Mouse (Mus musculus): Measurements from ENCODE around the gene Layn. TPM values are rescaled to one million over a fixed set of nuclear protein-coding genes. Genes with fewer than 3 reads are reported as not detected.

Gene Layn
- polyA plus RNA-seq, 1 experiment, result 1.8 TPM

GRCm38 (mm10) chr9:51060601-51061000 is 16.3 kb downstream of the Layn start, which contains the start of gene Btg4:
Gene Btg4, plus strand, starts transcription at chr9:51060901.
- TF ChIP-seq POLR2A (IDR thresholded peaks at IDR 0.05; ENCODE audit: low read depth, low read length), result no peak
- TF ChIP-seq CTCF (IDR thresholded peaks at IDR 0.05; ENCODE audit: extremely low read depth, insufficient read depth, insufficient read length, insufficient replicate concordance), result no peak
- no peak within 1 kb of the TSS for H3K4me3 ChIP-seq (ENCODE audit: extremely low read depth, insufficient read depth, insufficient read length)
- no peaks in the 10 kb centered on the region for H3K27me3 ChIP-seq (ENCODE audit: control insufficient read depth, insufficient read depth, low read length)
- no peak for DNase-seq (ENCODE audit: low read depth in 1 of 2, low spot score in 2 of 2)
- H3K4me1 ChIP-seq (ENCODE audit: control insufficient read depth, insufficient read depth, insufficient read length), result no peaks in the 10 kb centered on the region
- no peak within 1 kb of the TSS for H3K27ac ChIP-seq (ENCODE audit: insufficient read depth, low read length)
- WGBS, result 92% methylated on average over 2 of the region's 2 CpGs
- no peaks in the 10 kb centered on the region for H3K36me3 ChIP-seq (ENCODE audit: control insufficient read depth, insufficient read depth, low read length)

- TF ChIP-seq CTCF (IDR thresholded peaks at IDR 0.05; ENCODE audit: extremely low read depth, insufficient read depth, insufficient read length, insufficient replicate concordance) (no peak), POLR2A (IDR thresholded peaks at IDR 0.05; ENCODE audit: low read depth, low read length) (no peak)
- Histone ChIP-seq H3K4me1 (ENCODE audit: control insufficient read depth, insufficient read depth, insufficient read length) (no peaks in the 10 kb centered on the region), H3K27ac (ENCODE audit: insufficient read depth, low read length) (no peak overlapping the region), H3K27me3 (ENCODE audit: control insufficient read depth, insufficient read depth, low read length) (no peaks in the 10 kb centered on the region), H3K4me3 (ENCODE audit: extremely low read depth, insufficient read depth, insufficient read length) (no peak overlapping the region), H3K36me3 (ENCODE audit: control insufficient read depth, insufficient read depth, low read length) (no peaks in the 10 kb centered on the region)
- no peak for DNase-seq (ENCODE audit: low read depth in 1 of 2, low spot score in 2 of 2)
- 86% methylated on average over 4 of the region's 4 CpGs for WGBS
These were observed 17.9 kb downstream of the Layn start for GRCm38 (mm10) chr9:51058951-51059521.

- Histone ChIP-seq H3K27ac (ENCODE audit: insufficient read depth, low read length) (no peak overlapping the region), H3K27me3 (ENCODE audit: control insufficient read depth, insufficient read depth, low read length) (no peaks in the 10 kb centered on the region), H3K4me3 (ENCODE audit: extremely low read depth, insufficient read depth, insufficient read length) (no peak overlapping the region), H3K4me1 (ENCODE audit: control insufficient read depth, insufficient read depth, insufficient read length) (no peaks in the 10 kb centered on the region), H3K36me3 (ENCODE audit: control insufficient read depth, insufficient read depth, low read length) (no peaks in the 10 kb centered on the region)
- DNase-seq (ENCODE audit: low read depth in 1 of 2, low spot score in 2 of 2), result no peak
- TF ChIP-seq POLR2A (IDR thresholded peaks at IDR 0.05; ENCODE audit: low read depth, low read length), result no peak
- no peak for TF ChIP-seq CTCF (IDR thresholded peaks at IDR 0.05; ENCODE audit: extremely low read depth, insufficient read depth, insufficient read length, insufficient replicate concordance)
- WGBS, result 78% methylated on average over 3 of the region's 3 CpGs
These were observed 20.3 kb downstream of the Layn start for GRCm38 (mm10) chr9:51056360-51057324.

GRCm38 (mm10) chr9:51052180-51052579 is 24.7 kb downstream of the Layn start:
- peak in 1 of 2 experiments; percentile 26 for DNase-seq (ENCODE audit: low read depth in 1 of 2, low spot score in 2 of 2)
- Histone ChIP-seq H3K27ac (ENCODE audit: insufficient read depth, low read length) (no peak overlapping the region), H3K4me1 (ENCODE audit: control insufficient read depth, insufficient read depth, insufficient read length) (no peaks in the 10 kb centered on the region), H3K27me3 (ENCODE audit: control insufficient read depth, insufficient read depth, low read length) (no peaks in the 10 kb centered on the region), H3K4me3 (ENCODE audit: extremely low read depth, insufficient read depth, insufficient read length) (no peak overlapping the region), H3K36me3 (ENCODE audit: control insufficient read depth, insufficient read depth, low read length) (no peaks in the 10 kb centered on the region)
- WGBS, result 36% methylated on average over 3 of the region's 3 CpGs
- TF ChIP-seq CTCF (IDR thresholded peaks at IDR 0.05; ENCODE audit: extremely low read depth, insufficient read depth, insufficient read length, insufficient replicate concordance) (no peak), POLR2A (IDR thresholded peaks at IDR 0.05; ENCODE audit: low read depth, low read length) (no peak)

- Histone ChIP-seq H3K27ac (ENCODE audit: insufficient read depth, low read length) (no peak overlapping the region), H3K27me3 (ENCODE audit: control insufficient read depth, insufficient read depth, low read length) (no peaks in the 10 kb centered on the region), H3K4me1 (ENCODE audit: control insufficient read depth, insufficient read depth, insufficient read length) (no peaks in the 10 kb centered on the region), H3K4me3 (ENCODE audit: extremely low read depth, insufficient read depth, insufficient read length) (no peak overlapping the region), H3K36me3 (ENCODE audit: control insufficient read depth, insufficient read depth, low read length) (no peaks in the 10 kb centered on the region)
- TF ChIP-seq POLR2A (IDR thresholded peaks at IDR 0.05; ENCODE audit: low read depth, low read length), result no peak
- no peak for TF ChIP-seq CTCF (IDR thresholded peaks at IDR 0.05; ENCODE audit: extremely low read depth, insufficient read depth, insufficient read length, insufficient replicate concordance)
- DNase-seq (ENCODE audit: low read depth in 1 of 2, low spot score in 2 of 2), result no peak
- 90% methylated on average over 6 of the region's 6 CpGs for WGBS
These were observed 34.8 kb downstream of the Layn start for GRCm38 (mm10) chr9:51042136-51042535.

- Histone ChIP-seq H3K27ac (ENCODE audit: insufficient read depth, low read length) (no peak overlapping the region), H3K4me1 (ENCODE audit: control insufficient read depth, insufficient read depth, insufficient read length) (no peaks in the 10 kb centered on the region), H3K27me3 (ENCODE audit: control insufficient read depth, insufficient read depth, low read length) (no peaks in the 10 kb centered on the region), H3K4me3 (ENCODE audit: extremely low read depth, insufficient read depth, insufficient read length) (no peak overlapping the region), H3K36me3 (ENCODE audit: control insufficient read depth, insufficient read depth, low read length) (no peaks in the 10 kb centered on the region)
- TF ChIP-seq CTCF (IDR thresholded peaks at IDR 0.05; ENCODE audit: extremely low read depth, insufficient read depth, insufficient read length, insufficient replicate concordance), result no peak
- no peak for TF ChIP-seq POLR2A (IDR thresholded peaks at IDR 0.05; ENCODE audit: low read depth, low read length)
- 94% methylated on average over 7 of the region's 7 CpGs for WGBS
- DNase-seq (ENCODE audit: low read depth in 1 of 2, low spot score in 2 of 2), result no peak
These were observed 35.4 kb downstream of the Layn start for GRCm38 (mm10) chr9:51041491-51041980.

All from spleen, adult 2 months (tissue).